Mouse (Mus musculus) embryonic facial prominence, embryonic 11.5 days (tissue): Measurements from ENCODE around the gene Ms4a10. TPM values are rescaled to one million over a fixed set of nuclear protein-coding genes. Genes with fewer than 3 reads are reported as not detected.

Experiments
- ATAC-seq: fragments of 200-750 bp; cut with Nextera tagmentation; replicated peaks from 2 replicates; pipeline ENCODE4 v1.8.0; 2017; ENCODE audit warnings: low read depth; ENCODE audit not compliant: insufficient number of reproducible peaks, low FRiP score, low TSS enrichment
- DNase-seq: peaks from one replicate; pipeline ENCODE4 v3.0.0-alpha.2; 2015; ENCODE audit warnings: low spot score
- H3K27ac ChIP-seq: fragments of 300-500 bp; sonication (generic); replicated peaks from 2 replicates; pipeline ENCODE4 v1.5.1; 2014; ENCODE audit warnings: mild to moderate bottlenecking, low read depth, low read length, control low read depth
- H3K27me3 ChIP-seq: fragments of 300-500 bp; sonication (generic); 2 replicates; pipeline ENCODE4 v1.6.1; 2014; ENCODE audit warnings: mild to moderate bottlenecking, low read length, moderate library complexity, mixed read lengths; ENCODE audit not compliant: control insufficient read depth, insufficient read depth
- H3K36me3 ChIP-seq: fragments of 300-500 bp; sonication (generic); replicated peaks from 2 replicates; pipeline ENCODE4 v1.6.1; 2014; ENCODE audit warnings: low read depth, mild to moderate bottlenecking, low read length, moderate library complexity, mixed read lengths; ENCODE audit not compliant: control insufficient read depth, insufficient read depth
- H3K4me1 ChIP-seq: fragments of 300-500 bp; sonication (generic); 2 replicates; pipeline ENCODE4 v1.6.1; 2014; ENCODE audit warnings: low read length, mixed read lengths; ENCODE audit not compliant: control insufficient read depth, insufficient read depth
- H3K4me2 ChIP-seq: fragments of 300-500 bp; sonication (generic); 2 replicates; pipeline ENCODE4 v1.6.1; 2014; ENCODE audit warnings: low read depth, mild to moderate bottlenecking, control low read depth, low read length, moderate library complexity
- H3K4me3 ChIP-seq: fragments of 300-500 bp; sonication (generic); 2 replicates; pipeline ENCODE4 v1.5.1; 2014; ENCODE audit warnings: low read depth, low read length, control low read depth
- H3K9ac ChIP-seq: fragments of 300-500 bp; sonication (generic); replicated peaks from 2 replicates; pipeline ENCODE4 v1.6.1; 2014; ENCODE audit warnings: mild to moderate bottlenecking, control low read depth, low read length
- H3K9me3 ChIP-seq: fragments of 300-500 bp; sonication (generic); replicated peaks from 2 replicates; pipeline ENCODE4 v1.6.1; 2016; ENCODE audit warnings: mild to moderate bottlenecking, low read length, inconsistent platforms, mixed read lengths; ENCODE audit not compliant: control insufficient read depth
- WGBS: fragments of 180-500 bp; shearing (Covaris S2); extraction: QIAGEN DNeasy Blood & Tissue Kit; methylation state at CpG from one replicate; pipeline ENCODE4 v1.1.7; 2014; 5-methylcytosine and 5-hydroxymethylcytosine counted together
- polyA plus RNA-seq: library from polyadenylated mRNA; unstranded; fragments of >200 nt; fragmentation: Nextera tagmentation; extraction: Ambion mirVana; gene quantifications from 2 replicates; pipeline ENCODE4 v1.2.1, GENCODE M21; 2014

Gene Ms4a10
- polyA plus RNA-seq, 1 experiment from 2014 or later: not detected

DNA sequence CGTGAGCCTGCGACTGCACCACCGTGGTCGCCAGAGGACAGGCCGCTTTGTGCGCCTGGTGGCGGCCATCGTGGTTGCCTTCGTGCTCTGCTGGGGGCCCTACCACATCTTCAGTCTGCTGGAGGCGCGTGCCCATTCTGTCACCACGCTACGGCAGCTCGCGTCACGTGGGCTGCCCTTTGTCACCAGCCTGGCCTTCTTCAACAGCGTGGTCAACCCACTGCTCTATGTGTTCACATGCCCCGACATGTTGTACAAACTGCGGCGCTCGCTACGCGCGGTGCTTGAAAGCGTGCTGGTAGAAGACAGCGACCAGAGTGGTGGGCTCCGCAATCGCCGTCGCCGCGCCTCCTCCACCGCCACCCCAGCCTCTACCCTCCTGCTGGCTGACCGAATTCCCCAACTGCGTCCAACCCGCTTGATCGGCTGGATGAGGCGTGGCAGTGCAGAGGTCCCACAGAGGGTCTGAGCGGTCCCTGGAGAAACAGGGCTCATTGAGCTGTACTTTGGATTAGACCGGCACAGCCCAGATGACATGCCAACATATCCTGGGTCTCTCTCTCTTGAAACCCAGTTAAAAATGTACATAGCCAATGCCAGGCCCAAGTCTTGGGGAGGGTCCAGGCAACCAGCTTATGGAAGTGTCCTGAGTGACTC lies 33.5 kb downstream of the Ms4a10 start:
- peak overlapping the region; percentile 33 for H3K4me3 ChIP-seq
- no peaks in the 10 kb centered on the region for H3K9me3 ChIP-seq
- no peaks in the 10 kb centered on the region; the same call in 1 of the 2 replicates for H3K4me1 ChIP-seq
- peak overlapping the region; percentile 73 for H3K4me2 ChIP-seq
- 2% methylated on average over 40 of the region's 40 CpGs for WGBS
- ATAC-seq (peak; percentile 68), DNase-seq (peak; percentile 60)
- H3K27me3 ChIP-seq: no peaks in the 10 kb centered on the region
- no peak overlapping the region for H3K27ac ChIP-seq
- H3K36me3 ChIP-seq: peaks cover 12% of the 10 kb centered on the region; the same call in 1 of the 2 replicates
- peak overlapping the region; percentile 76 for H3K9ac ChIP-seq

DNA sequence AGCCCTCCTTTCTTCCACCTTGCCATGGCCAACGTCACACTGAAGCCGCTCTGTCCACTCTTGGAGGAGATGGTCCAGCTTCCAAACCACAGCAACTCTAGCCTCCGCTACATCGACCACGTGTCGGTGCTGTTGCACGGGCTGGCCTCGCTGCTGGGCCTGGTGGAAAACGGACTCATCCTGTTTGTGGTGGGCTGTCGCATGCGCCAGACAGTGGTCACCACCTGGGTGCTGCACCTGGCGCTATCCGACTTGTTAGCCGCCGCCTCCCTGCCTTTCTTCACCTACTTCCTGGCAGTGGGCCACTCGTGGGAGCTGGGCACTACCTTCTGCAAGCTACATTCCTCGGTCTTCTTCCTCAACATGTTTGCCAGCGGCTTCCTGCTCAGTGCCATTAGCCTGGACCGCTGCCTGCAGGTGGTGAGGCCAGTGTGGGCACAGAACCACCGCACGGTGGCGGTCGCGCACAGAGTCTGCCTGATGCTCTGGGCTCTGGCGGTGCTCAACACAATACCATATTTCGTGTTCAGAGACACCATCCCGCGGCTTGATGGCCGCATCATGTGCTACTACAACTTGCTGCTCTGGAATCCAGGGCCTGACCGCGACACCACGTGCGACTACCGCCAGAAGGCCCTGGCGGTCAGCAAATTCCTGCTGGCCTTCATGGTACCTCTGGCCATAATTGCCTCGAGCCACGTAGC lies 34.2 kb downstream of the Ms4a10 start:
- peak; percentile 91 for DNase-seq
- Histone ChIP-seq H3K36me3 (peaks cover 12% of the 10 kb centered on the region; the same call in 1 of the 2 replicates), H3K9ac (peak overlapping the region; percentile 76), H3K4me3 (peak overlapping the region; percentile 33), H3K27ac (no peak overlapping the region), H3K9me3 (no peaks in the 10 kb centered on the region), H3K27me3 (no peaks in the 10 kb centered on the region), H3K4me2 (peak overlapping the region; percentile 73), H3K4me1 (no peaks in the 10 kb centered on the region; the same call in 1 of the 2 replicates)
- 16% methylated on average over 37 of the region's 37 CpGs for WGBS
- peak; percentile 89 for ATAC-seq

DNA sequence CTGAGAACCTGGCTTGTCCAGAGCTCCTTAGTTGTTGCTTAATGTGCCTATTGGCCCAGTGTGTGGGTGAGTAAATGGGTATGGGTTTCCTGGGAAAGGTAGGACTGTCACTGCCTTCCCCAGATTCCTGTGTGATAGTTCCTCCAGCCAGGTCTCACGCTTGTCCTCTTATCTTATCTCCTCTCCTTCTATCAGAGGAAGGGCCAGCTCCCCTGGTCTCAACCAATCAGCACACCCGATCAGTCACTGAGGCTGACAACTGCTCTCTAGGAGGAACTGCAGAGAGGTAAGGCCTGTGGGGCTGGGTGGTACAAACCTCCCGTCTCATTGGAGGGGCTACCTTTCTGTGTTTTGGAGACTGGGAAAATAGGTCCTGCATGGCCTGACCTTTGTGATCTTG lies 35.7 kb downstream of the Ms4a10 start:
- no peak overlapping the region for H3K4me3 ChIP-seq
- no peaks in the 10 kb centered on the region for H3K27me3 ChIP-seq
- 0 out of 2 replicates have a peak, but pooled peaks cover under 1% of the 10 kb centered on the region for H3K36me3 ChIP-seq
- H3K4me2 ChIP-seq: no peak overlapping the region
- ATAC-seq (no peak), DNase-seq (no peak)
- H3K9ac ChIP-seq: no peak overlapping the region
- no peak overlapping the region for H3K27ac ChIP-seq
- WGBS: 56% methylated on average over 3 of the region's 3 CpGs
- H3K9me3 ChIP-seq: no peaks in the 10 kb centered on the region
- no peaks in the 10 kb centered on the region; the same call in 1 of the 2 replicates for H3K4me1 ChIP-seq

DNA sequence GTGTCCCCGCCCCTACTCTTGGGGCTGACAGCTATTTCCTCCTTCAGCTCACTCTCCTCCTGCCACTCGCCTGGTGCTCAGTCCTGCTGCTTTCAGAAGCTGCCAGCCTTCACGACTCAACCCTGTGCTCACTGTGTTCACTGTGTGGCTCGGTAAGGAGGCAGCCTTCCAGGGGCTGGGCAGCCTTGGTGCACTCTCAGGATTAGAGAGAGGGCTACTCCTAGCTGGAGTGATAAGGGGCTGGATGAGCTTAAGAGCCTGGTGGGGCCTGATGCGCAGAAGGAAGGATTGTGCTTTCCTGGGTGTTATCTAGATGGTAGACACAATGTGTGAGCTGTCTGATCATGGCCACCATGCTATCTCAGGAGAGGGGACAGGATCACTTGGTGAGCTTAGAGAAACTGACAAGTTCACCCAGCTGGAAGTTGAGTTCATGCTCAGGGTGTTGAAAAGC lies 37.3 kb downstream of the Ms4a10 start, which contains the start of gene Ptgdr2:
Gene Ptgdr2, plus strand, starts transcription at position 51 of the 454 bp plus-strand sequence.
- Histone ChIP-seq H3K9me3 (no peaks in the 10 kb centered on the region), H3K27me3 (no peaks in the 10 kb centered on the region), H3K27ac (no peak within 1 kb of the TSS), H3K4me2 (no peak within 1 kb of the TSS), H3K4me3 (no peak within 1 kb of the TSS), H3K9ac (no peak within 1 kb of the TSS), H3K4me1 (no peaks in the 10 kb centered on the region; the same call in 1 of the 2 replicates), H3K36me3 (no peaks in the 10 kb centered on the region)
- ATAC-seq (no peak), DNase-seq (no peak)
- WGBS: 54% methylated on average over 5 of the region's 5 CpGs

DNA sequence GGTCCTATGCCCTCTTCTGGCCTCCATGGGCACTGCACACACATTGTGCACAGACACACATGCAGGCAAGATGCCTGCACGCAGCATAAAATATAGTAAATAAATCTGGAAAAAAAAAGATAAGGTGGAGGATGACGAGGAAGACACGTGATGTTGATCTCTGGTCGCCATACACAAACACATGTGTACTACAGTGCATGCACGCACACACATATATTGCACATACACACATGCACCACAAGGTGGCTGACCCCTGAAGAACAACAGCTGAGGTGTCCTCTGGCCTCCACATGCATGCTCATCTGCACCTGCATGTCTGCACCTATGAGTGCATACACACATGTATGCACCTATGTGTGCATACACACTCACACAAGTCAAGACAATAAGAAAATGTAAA lies 38.4 kb downstream of the Ms4a10 start:
- H3K9ac ChIP-seq: no peak overlapping the region
- no peak overlapping the region for H3K4me2 ChIP-seq
- no peaks in the 10 kb centered on the region for H3K27me3 ChIP-seq
- no peaks in the 10 kb centered on the region for H3K36me3 ChIP-seq
- 88% methylated on average over 5 of the region's 5 CpGs for WGBS
- no peak for ATAC-seq
- H3K4me1 ChIP-seq: no peaks in the 10 kb centered on the region; the same call in 1 of the 2 replicates
- H3K9me3 ChIP-seq: no peaks in the 10 kb centered on the region
- no peak for DNase-seq
- no peak overlapping the region for H3K27ac ChIP-seq
- no peak overlapping the region for H3K4me3 ChIP-seq

DNA sequence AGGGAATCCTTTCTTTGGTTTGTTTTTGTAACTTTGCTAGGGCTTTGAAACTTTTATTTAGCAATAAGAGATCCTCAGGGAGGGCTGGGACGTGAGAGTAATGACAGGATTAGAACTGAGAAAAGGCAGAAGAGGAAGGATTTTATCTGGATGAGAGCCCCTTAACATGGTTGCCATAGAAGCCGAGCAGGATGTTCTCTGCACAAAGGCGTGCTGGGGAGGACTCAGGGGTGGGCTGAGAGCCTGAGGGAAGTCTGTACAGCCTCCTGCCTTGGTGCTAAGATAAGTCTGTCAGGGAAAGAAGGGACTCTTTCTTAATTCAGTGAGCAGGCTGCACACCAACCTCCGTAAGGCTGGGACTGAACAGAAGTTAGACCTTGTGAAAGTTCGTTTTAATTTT lies 39.4 kb downstream of the Ms4a10 start:
- H3K4me1 ChIP-seq: no peaks in the 10 kb centered on the region
- H3K9me3 ChIP-seq: no peaks in the 10 kb centered on the region
- no peak overlapping the region for H3K27ac ChIP-seq
- ATAC-seq: no peak
- no peak overlapping the region for H3K4me3 ChIP-seq
- H3K4me2 ChIP-seq: no peak overlapping the region
- no peaks in the 10 kb centered on the region for H3K27me3 ChIP-seq
- DNase-seq: no peak
- no peak overlapping the region for H3K9ac ChIP-seq
- H3K36me3 ChIP-seq: no peaks in the 10 kb centered on the region
- WGBS: 39% methylated on average over 5 of the region's 5 CpGs

DNA sequence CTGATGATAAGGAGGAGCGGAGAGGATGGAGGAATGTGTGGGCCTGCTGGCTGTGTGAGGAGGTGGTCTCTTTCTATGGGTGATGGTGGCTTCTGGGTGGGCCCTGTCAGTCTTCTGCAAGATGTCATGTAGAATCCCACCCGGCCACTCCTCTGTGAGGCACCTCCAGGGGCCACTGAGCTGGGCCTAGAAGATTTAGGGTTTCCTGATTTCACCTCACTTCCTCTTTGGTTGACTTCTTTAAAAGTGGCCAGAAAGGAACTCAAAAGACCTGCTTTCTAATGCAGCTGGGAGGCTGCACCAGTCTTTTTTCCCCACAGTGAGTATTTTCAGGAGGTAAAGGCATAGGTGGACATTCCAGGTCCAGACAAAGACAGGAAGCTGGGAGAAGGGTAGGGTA lies 43.8 kb downstream of the Ms4a10 start:
- no peaks in the 10 kb centered on the region for H3K27me3 ChIP-seq
- H3K27ac ChIP-seq: no peak overlapping the region
- no peak overlapping the region for H3K9ac ChIP-seq
- 77% methylated on average over 2 of the region's 2 CpGs for WGBS
- no peaks in the 10 kb centered on the region for H3K4me1 ChIP-seq
- H3K4me2 ChIP-seq: no peak overlapping the region
- no peak overlapping the region for H3K4me3 ChIP-seq
- H3K9me3 ChIP-seq: no peaks in the 10 kb centered on the region
- no peaks in the 10 kb centered on the region for H3K36me3 ChIP-seq
- ATAC-seq (no peak), DNase-seq (no peak)

DNA sequence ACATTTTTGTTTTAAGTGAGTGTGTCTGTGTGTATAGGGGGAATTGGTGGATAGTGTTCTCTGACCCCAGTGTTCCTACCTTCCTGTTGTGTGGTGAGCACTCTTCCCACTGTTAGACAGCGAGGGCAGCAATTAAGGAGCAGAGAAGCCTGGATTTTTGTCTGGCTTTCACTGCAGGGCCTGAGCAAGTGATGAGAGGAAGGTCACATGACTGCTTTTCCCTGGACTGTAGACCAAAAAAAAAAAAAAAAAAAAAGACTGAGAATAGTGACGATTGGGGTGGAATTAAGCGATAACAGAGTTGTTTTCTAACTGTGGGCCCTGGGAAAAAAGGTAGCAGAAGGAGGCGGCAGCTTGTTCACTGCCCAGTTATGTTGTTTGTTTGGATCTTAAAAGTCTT lies 47.8 kb downstream of the Ms4a10 start:
- Histone ChIP-seq H3K9me3 (no peaks in the 10 kb centered on the region), H3K36me3 (no peaks in the 10 kb centered on the region), H3K9ac (no peak overlapping the region), H3K4me1 (no peaks in the 10 kb centered on the region), H3K4me3 (no peak overlapping the region), H3K27ac (no peak overlapping the region), H3K4me2 (no peak overlapping the region), H3K27me3 (no peaks in the 10 kb centered on the region)
- WGBS: 50% methylated on average over 4 of the region's 4 CpGs
- ATAC-seq: no peak
- DNase-seq: no peak
